Mouse (Mus musculus) embryonic facial prominence, embryonic 12.5 days (tissue): ENCODE results near the gene Hdac7. TPM values are rescaled to one million over a fixed set of nuclear protein-coding genes. Genes with fewer than 3 reads are reported as not detected.
A peak's percentile ranks its signal among the peaks of the same experiment; 100 is the strongest.

ENCODE experiments used
- ATAC-seq: fragments of 200-750 bp; cut with Nextera tagmentation; 2 replicates; pipeline ENCODE4 v1.8.0; 2017; ENCODE audit not compliant: insufficient number of reproducible peaks, insufficient read depth, low FRiP score, low TSS enrichment
- H3K27ac ChIP-seq: fragments of 300-500 bp; sonication (generic); 2 replicates; pipeline ENCODE4 v1.5.1; 2016; ENCODE audit warnings: mild to moderate bottlenecking
- H3K27me3 ChIP-seq: fragments of 300-500 bp; sonication (generic); 2 replicates; pipeline ENCODE4 v1.6.1; 2016; ENCODE audit warnings: mild to moderate bottlenecking, moderate library complexity
- H3K36me3 ChIP-seq: fragments of 300-500 bp; sonication (generic); 2 replicates; pipeline ENCODE4 v1.6.1; 2016; ENCODE audit warnings: mild to moderate bottlenecking
- H3K4me1 ChIP-seq: fragments of 300-500 bp; sonication (generic); 2 replicates; pipeline ENCODE4 v1.6.1; 2016
- H3K4me2 ChIP-seq: fragments of 300-500 bp; sonication (generic); replicated peaks from 2 replicates; pipeline ENCODE4 v1.6.1; 2016; ENCODE audit warnings: mild to moderate bottlenecking, moderate library complexity
- H3K4me3 ChIP-seq: fragments of 300-500 bp; sonication (generic); 2 replicates; pipeline ENCODE4 v1.5.1; 2016; ENCODE audit warnings: mild to moderate bottlenecking
- H3K9ac ChIP-seq: fragments of 300-500 bp; sonication (generic); 2 replicates; pipeline ENCODE4 v1.6.1; 2016; ENCODE audit warnings: mild to moderate bottlenecking, moderate library complexity
- H3K9me3 ChIP-seq: fragments of 300-500 bp; sonication (generic); 2 replicates; pipeline ENCODE4 v1.6.1; 2016; ENCODE audit warnings: mild to moderate bottlenecking, moderate library complexity
- WGBS: fragments of 180-500 bp; shearing (Covaris S2); methylation state at CpG from one replicate; pipeline ENCODE4 v1.1.7; 2016; 5-methylcytosine and 5-hydroxymethylcytosine counted together
- polyA plus RNA-seq: library from polyadenylated mRNA; unstranded; fragments of >200 nt; fragmentation: Nextera tagmentation; extraction: Ambion mirVana; gene quantifications from 2 replicates; pipeline ENCODE4 v1.2.1, GENCODE M21; 2016

Hdac7 gene
- polyA plus RNA-seq, 1 experiment from 2014 or later: 33.5 TPM

DNA sequence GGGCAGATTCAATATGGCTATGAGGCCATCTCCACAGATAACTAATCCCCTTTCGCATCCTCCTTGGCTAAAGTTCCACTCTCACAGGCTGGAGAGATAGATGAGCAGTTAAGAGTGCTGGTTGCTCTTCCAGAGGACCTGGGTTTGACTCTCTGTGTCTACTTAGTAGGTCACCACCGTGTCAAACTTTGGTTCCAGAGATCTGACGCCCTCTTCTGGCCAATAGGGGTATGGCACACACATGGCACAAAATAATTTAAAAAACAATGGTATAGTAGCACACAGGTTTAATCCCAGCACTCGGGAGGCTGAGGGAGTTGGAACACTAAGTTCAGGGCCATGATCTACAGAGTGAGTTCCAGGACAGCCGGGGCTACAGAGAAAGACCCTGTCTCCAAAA is 50.0 kb downstream of the Hdac7 start:
- Histone ChIP-seq H3K36me3 (peaks cover 75% of the 10 kb centered on the region), H3K27ac (no peak overlapping the region), H3K4me3 (no peak overlapping the region), H3K27me3 (no peaks in the 10 kb centered on the region), H3K9me3 (no peaks in the 10 kb centered on the region), H3K4me2 (no peak overlapping the region), H3K4me1 (no peaks in the 10 kb centered on the region), H3K9ac (no peak overlapping the region)
- ATAC-seq: no peak
- 72% methylated on average over 5 of the region's 5 CpGs for WGBS

DNA sequence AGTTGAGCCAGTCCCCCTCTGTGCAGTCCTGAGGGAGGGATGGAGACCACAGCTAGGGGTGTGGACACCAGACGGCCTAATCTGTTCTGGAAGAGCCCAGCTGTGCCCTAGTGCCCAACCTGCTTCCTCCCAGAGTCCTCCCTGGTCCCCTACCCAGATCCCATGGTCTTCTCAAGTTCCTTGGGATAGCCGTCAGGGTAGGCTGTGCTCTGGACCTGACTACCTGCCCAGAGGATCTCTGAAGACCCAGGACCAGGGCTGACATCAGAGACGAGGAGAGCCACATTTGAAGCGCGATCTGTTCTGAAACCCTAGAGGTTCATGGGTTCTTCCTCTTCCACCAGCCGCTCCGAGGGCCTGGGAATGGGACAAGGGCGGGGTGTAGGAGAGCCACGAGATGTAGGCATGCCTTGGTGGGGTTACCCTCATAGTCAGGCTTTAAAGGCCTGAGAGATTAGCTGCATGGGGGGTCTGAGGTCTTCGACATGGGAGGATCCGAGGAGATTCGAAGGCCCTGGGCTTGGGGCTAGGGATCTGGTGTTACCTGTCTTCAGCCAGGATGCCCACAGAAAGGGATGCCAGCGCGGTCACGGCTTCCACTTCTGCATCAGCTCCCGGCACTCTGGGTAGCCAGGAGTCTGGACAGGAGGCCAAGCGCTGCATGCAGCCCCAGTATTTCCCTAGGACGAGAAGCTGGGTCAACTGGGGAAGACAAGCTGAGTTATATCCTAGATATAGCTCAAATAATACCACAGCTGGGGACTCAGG is 50.7 kb downstream of the Hdac7 start:
- H3K27ac ChIP-seq: no peak overlapping the region
- no peaks in the 10 kb centered on the region for H3K4me1 ChIP-seq
- no peaks in the 10 kb centered on the region for H3K27me3 ChIP-seq
- H3K36me3 ChIP-seq: peaks cover 70% of the 10 kb centered on the region
- ATAC-seq: no peak
- H3K4me3 ChIP-seq: no peak overlapping the region
- WGBS: 93% methylated on average over 18 of the region's 18 CpGs
- H3K9ac ChIP-seq: no peak overlapping the region
- H3K4me2 ChIP-seq: no peak overlapping the region
- no peaks in the 10 kb centered on the region for H3K9me3 ChIP-seq

DNA sequence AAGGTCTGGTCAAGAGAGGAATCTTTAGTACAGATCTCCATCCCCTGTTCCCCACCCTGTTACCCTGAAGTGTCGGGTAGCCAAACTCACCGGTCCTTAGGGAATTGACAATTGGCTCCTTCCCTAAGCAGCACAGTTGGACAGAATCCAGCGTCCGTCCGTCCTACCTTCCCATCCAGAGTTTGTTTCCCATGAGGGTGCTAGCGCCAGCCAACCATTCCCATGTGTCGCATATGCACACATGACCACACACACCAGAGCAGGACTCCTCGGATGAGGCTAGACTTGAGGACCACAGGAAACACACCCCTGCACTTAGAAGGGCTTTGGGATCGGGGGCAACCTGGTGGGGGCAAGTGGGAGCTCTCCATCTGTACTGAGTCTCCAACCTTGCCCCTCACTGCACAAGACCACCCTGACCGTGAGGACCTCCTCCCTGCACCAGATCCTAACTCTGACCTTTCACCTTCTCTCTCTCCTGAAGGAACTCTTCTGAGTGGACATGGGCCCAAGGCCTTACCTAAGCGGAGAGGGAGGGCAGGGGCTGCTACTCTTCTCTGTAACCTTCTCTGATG is 53.1 kb downstream of the Hdac7 start:
- 88% methylated on average over 11 of the region's 11 CpGs for WGBS
- H3K9ac ChIP-seq: no peak overlapping the region
- H3K27me3 ChIP-seq: no peaks in the 10 kb centered on the region
- peaks cover 47% of the 10 kb centered on the region for H3K36me3 ChIP-seq
- no peak overlapping the region for H3K27ac ChIP-seq
- no peak overlapping the region for H3K4me3 ChIP-seq
- ATAC-seq: no peak
- H3K9me3 ChIP-seq: no peaks in the 10 kb centered on the region
- H3K4me1 ChIP-seq: no peaks in the 10 kb centered on the region
- no peak overlapping the region for H3K4me2 ChIP-seq

DNA sequence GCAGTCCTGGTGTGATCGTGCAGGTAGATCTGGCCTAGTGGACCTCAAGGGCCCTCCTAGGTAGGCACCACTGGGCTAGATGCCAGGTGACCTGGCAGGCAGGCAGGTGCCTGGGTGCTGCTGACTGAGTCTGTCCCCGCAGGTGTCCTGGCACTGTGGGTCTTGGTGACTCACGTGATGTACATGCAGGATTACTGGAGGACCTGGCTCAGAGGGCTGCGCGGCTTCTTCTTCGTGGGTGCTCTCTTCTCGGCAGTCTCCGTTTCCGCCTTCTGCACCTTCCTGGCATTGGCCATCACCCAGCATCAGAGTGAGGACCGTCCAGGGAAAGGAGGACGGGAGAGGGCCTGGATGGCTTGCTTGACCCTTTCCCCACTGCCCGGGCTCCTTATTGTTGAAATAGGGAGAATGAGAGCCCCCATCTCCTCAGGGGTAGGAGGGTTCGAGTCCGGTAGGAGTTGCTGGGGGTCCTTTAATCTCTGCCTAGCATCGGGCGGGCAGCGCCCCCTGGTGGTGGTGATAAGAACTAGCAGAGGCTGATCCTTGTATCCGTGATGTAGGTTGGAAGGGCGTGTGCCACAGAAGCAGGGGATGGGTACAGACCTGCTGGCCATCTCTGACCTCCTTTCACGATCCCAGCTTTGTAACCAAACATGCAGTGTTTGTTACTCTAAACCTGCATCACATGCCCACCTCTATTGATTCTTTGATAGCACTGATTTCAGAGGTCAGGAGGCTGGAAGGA is 54.4 kb downstream of the Hdac7 start:
- Histone ChIP-seq H3K27me3 (no peaks in the 10 kb centered on the region), H3K9me3 (no peaks in the 10 kb centered on the region), H3K27ac (no peak overlapping the region), H3K4me3 (no peak overlapping the region), H3K4me1 (no peaks in the 10 kb centered on the region), H3K4me2 (no peak overlapping the region), H3K36me3 (peaks cover 34% of the 10 kb centered on the region), H3K9ac (no peak overlapping the region)
- no peak for ATAC-seq
- 55% methylated on average over 20 of the region's 20 CpGs for WGBS

DNA sequence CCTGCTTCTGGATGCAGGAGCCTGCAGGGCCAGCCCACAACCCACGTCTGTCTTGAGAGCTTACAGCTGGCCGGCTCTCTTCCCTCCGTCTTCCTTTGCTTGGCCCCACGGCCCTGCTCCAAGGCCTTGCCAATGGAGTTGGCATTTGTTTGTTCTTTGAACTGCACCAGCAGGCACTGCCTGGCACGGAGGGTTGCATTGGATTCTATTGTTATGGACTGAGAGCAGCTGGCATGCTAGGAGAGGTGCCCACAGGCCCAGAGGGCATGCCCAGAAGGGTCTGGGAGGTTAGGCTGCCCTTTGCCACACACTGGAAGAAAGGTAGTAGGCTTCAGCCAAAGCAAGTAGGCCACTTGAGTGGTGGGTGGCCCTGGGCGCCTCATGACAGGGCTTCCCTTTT is 55.5 kb downstream of the Hdac7 start:
- Histone ChIP-seq H3K27ac (no peak overlapping the region), H3K4me1 (no peaks in the 10 kb centered on the region), H3K36me3 (peaks cover 23% of the 10 kb centered on the region), H3K9me3 (no peaks in the 10 kb centered on the region), H3K4me2 (no peak overlapping the region), H3K4me3 (no peak overlapping the region), H3K9ac (no peak overlapping the region), H3K27me3 (no peaks in the 10 kb centered on the region)
- WGBS: 70% methylated on average over 6 of the region's 6 CpGs
- ATAC-seq: no peak

DNA sequence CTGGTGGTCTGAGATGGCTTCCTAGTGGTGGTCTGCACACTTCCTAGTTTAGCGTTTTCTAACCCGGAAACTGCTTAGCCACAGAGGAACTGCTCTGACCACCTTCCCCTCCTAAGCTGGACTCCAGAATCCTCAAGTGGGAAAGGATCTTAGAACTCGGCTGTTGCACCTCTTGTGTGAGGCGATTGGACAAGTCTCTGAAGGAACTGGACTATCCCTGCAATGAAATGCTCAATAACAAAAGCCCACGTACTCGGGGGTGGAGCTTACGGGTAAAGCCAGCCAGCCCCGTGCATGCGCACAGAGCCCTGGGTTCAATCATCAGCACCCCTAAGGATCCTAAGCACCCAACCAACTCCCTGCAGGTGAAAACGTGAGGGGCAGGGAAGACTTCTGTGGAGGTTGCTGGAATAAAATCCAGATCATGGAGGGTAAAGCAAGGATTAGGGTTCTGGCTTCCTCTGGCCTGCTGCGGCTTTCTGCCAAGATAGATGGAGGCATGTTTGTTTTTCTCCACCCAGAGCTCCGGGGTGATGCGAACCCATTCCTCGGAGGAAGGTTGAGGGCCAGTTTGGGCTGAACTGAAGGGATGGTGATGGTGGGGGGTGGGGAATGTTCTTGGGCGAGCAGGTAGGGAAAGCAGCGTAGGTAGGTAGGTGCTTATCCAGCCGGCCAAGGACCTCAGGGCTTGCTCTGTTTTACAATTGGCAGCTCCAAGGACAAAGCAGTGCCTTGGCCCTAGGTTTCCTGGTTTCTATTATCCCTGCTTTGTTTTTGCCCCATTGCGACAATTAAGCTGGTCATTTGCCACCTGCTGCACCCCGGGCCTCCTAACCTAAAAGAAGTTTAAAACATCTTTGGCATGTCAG is 56.3 kb downstream of the Hdac7 start:
- no peak for ATAC-seq
- peaks cover 15% of the 10 kb centered on the region for H3K36me3 ChIP-seq

DNA sequence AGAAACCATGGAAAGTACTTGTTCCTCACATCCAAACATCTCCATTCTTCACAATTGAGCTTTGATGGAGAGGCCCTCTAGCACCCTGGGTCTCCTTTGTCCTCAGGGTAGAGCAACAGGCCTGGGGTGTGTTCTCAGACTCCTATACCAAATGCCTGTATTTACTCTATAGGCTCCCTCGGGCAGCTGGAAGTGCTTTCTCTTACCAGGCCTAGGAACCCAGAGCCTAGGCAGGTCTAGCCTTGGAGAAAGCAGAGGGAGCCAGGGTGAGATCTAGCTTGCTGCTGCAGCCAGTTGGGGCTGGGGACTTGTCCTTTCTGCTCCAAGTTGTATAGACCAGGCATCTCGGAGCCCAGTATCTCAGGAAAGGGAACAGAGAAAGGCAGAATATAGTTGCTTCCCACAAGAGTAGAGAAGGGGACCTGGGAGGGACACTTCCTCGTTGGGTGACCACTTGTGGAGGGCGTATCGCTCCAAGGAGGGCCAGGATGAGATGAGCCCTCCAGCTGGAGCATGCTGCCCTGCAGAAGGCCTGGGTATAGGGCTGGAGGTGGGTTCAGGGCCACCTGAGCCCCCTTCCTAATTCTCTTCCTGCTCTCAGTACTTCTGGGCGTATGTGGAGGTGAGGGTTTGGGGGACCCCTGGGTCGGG is 57.0 kb downstream of the Hdac7 start:
- Histone ChIP-seq H3K4me3 (no peak overlapping the region), H3K4me2 (no peak overlapping the region), H3K4me1 (peaks cover 5% of the 10 kb centered on the region), H3K9ac (no peak overlapping the region), H3K27me3 (no peaks in the 10 kb centered on the region), H3K36me3 (peaks cover 8% of the 10 kb centered on the region), H3K27ac (no peak overlapping the region), H3K9me3 (no peaks in the 10 kb centered on the region)
- 76% methylated on average over 7 of the region's 7 CpGs for WGBS
- no peak for ATAC-seq

More for the DNA sequence above, 56.3 kb downstream of the Hdac7 start:
- Histone ChIP-seq H3K4me1 (no peaks in the 10 kb centered on the region), H3K4me2 (no peak overlapping the region), H3K9ac (no peak overlapping the region), H3K4me3 (no peak overlapping the region), H3K9me3 (no peaks in the 10 kb centered on the region), H3K27me3 (no peaks in the 10 kb centered on the region), H3K27ac (no peak overlapping the region)
- WGBS: 66% methylated on average over 19 of the region's 19 CpGs

DNA sequence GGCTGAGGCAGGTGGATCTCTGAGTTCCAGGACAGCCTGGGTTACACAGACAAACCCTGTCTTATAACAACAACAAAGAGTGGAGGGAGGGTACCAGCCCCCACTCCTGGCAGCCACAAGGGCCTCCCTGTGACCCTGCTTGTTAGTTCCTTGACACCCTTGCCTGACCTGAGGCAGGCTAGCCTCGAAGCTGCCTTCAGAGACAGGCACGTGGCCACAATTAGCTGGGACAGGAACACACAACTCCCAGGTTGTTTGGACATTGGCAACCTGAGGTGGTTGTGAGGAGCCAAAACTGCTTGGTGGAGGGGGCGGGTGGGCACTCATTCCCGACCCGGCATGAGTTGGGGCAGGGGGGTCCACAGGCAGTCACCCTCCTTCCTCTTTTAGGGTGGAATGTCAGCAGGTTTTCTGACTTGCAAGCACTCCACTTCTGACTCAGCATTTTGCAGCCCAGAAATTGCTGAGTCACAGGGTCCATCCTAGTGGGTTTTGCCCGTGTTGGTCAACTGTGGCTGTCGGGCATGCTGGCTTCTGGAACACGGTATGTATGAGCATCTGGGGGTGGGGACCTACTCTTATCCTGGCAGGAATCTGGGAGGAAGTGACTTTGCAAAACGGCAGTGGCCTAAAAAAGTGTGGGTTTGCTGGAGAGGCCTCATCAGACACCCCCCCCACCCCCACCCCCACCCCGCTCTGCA is 57.7 kb downstream of the Hdac7 start:
- no peak overlapping the region for H3K27ac ChIP-seq
- peaks cover 10% of the 10 kb centered on the region for H3K4me1 ChIP-seq
- WGBS: 68% methylated on average over 10 of the region's 10 CpGs
- peaks cover under 1% of the 10 kb centered on the region for H3K36me3 ChIP-seq
- H3K27me3 ChIP-seq: no peaks in the 10 kb centered on the region
- H3K4me2 ChIP-seq: no peak overlapping the region
- no peak overlapping the region for H3K4me3 ChIP-seq
- no peak overlapping the region for H3K9ac ChIP-seq
- no peak for ATAC-seq
- no peaks in the 10 kb centered on the region for H3K9me3 ChIP-seq

DNA sequence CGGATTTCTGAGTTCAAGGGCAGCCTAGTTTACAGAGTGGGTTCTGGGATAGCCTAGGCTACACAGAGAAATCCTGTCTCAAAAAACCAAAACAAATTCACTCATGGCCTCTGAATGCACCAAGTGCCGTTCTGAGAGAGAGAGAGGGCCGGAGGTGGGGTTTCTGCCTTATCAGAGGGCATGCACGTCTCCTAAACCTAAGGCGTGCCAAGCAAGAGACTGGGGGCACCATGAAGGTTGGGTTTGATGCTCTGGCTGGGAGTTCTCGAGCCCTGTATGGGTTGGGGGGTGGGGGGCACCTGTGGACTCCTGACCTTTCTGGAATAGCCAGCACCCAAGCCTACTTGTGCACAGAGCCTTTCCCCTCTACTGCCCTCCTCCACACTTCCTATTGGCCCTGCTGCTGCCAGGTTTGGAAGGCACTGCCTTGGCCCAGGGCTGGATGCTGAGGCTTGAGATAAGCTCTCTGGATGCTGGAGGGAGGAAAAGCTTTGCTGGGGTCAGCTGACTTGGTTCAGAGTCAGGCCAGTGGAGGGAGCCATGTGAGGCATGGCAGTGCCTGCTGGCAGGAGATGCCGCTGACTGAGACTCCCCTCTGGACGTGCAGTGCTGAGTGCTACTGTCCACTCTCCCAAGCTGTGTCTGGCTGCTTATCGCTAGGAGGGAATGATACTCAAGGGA is 58.4 kb downstream of the Hdac7 start:
- ATAC-seq: no peak
- no peak overlapping the region for H3K4me2 ChIP-seq
- no peaks in the 10 kb centered on the region for H3K27me3 ChIP-seq
- no peak overlapping the region for H3K27ac ChIP-seq
- H3K4me3 ChIP-seq: no peak overlapping the region
- H3K9me3 ChIP-seq: no peaks in the 10 kb centered on the region
- WGBS: 84% methylated on average over 9 of the region's 9 CpGs
- peaks cover 15% of the 10 kb centered on the region for H3K4me1 ChIP-seq
- H3K9ac ChIP-seq: no peak overlapping the region
- no peaks in the 10 kb centered on the region for H3K36me3 ChIP-seq

DNA sequence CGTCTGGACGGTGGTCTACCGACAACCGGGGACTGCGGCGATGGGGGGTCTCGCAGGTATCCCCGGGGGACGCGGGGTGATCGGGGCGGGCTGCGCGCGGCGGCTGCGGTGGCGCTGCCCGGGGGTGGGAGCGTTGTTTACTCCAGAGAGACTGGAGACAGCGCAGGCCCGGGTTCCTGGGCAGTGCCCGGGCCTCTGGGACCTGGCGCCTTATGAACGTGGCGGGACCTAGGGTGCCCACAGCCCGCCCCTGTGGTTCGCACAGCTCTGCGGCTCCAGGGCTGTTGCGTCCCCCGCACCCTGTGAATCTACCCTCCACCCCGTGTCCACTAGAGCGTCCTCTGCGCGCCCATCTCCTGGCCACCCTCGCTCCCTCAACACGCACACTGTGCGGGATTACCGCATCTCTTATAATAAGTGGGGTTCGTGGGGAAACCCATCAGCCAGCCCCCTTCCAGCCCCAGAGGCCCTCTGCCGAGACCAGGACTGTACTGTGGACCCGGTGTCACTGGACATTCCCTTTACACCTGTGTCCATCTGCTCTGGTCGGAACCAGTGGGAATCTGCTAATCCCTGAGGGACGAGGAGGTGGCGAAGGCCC is 59.6 kb downstream of the Hdac7 start:
- 5% methylated on average over 45 of the region's 45 CpGs for WGBS
- ATAC-seq: 0 out of 2 replicates have a peak, but pooled peaks have one; percentile 12
- Histone ChIP-seq H3K9ac (peak overlapping the region; percentile 81), H3K36me3 (no peaks in the 10 kb centered on the region), H3K4me1 (peaks cover 22% of the 10 kb centered on the region), H3K27ac (peak overlapping the region; percentile 46; the same call in 1 of the 2 replicates), H3K4me2 (peak overlapping the region; percentile 96), H3K27me3 (no peaks in the 10 kb centered on the region), H3K4me3 (peak overlapping the region; percentile 77), H3K9me3 (no peaks in the 10 kb centered on the region)
